Mouse (Mus musculus) olfactory bulb, adult 2 months (tissue): ENCODE measurements around the gene Slc5a2. TPM values are rescaled to one million over a fixed set of nuclear protein-coding genes. Genes with fewer than 3 reads are reported as not detected.

Experiments used
- H3K27ac ChIP-seq: fragments of 200-500 bp; 2 replicates; pipeline ENCODE4 v1.5.1; 2012; ENCODE audit warnings: low read depth, low read length; ENCODE audit not compliant: insufficient read depth
- H3K4me1 ChIP-seq: fragments of 200-500 bp; 2 replicates; pipeline ENCODE4 v1.6.1; 2012; ENCODE audit warnings: low read length; ENCODE audit not compliant: control insufficient read depth, insufficient read depth
- H3K4me3 ChIP-seq: fragments of 200-500 bp; 2 replicates; pipeline ENCODE4 v1.5.1; 2012; ENCODE audit warnings: mild to moderate bottlenecking, low read depth, low read length, moderate library complexity; ENCODE audit not compliant: insufficient read depth
- CTCF ChIP-seq: fragments of 200-500 bp; IDR thresholded peaks from 2 replicates; pipeline ENCODE4 v1.5.1; 2012; ENCODE audit warnings: low read depth, mild to moderate bottlenecking, low read length, moderate library complexity; ENCODE audit not compliant: insufficient read depth
- POLR2A ChIP-seq: fragments of 200-500 bp; IDR thresholded peaks from 2 replicates; pipeline ENCODE4 v1.6.1; 2012; ENCODE audit warnings: mild to moderate bottlenecking, low read depth, low read length, moderate library complexity; ENCODE audit not compliant: insufficient read depth
- WGBS: fragments of 180-500 bp; shearing (Covaris S2); methylation state at CpG from one replicate; pipeline ENCODE4 v1.1.7; 2018; 5-methylcytosine and 5-hydroxymethylcytosine counted together
- polyA plus RNA-seq: library from polyadenylated mRNA; stranded (reverse); fragments of >200 nt; gene quantifications from 2 replicates; pipeline ENCODE4 v1.2.4, GENCODE M21; 2012; ENCODE audit warnings: low replicate concordance; ENCODE audit not compliant: missing spikeins, insufficient read depth, insufficient read length

Gene Slc5a2
- polyA plus RNA-seq, 1 experiment = not detected

GRCm38 (mm10) chr7:128288923-128289544 is 23.6 kb downstream of the Slc5a2 start:
- H3K4me3 ChIP-seq = no peak overlapping the region
- H3K27ac ChIP-seq = no peak overlapping the region
- H3K4me1 ChIP-seq = no peaks in the 10 kb centered on the region
- 34% methylated on average over 9 of the region's 9 CpGs for WGBS
- TF ChIP-seq POLR2A (no peak), CTCF (no peak)

- no peak overlapping the region for H3K27ac ChIP-seq
- WGBS = 92% methylated on average over 10 of the region's 10 CpGs
- TF ChIP-seq POLR2A (no peak), CTCF (no peak)
- H3K4me1 ChIP-seq = peaks cover 4% of the 10 kb centered on the region
- H3K4me3 ChIP-seq = no peak overlapping the region
Measured at GRCm38 (mm10) chr7:128294785-128295184, 29.3 kb downstream of the Slc5a2 start.

DNA sequence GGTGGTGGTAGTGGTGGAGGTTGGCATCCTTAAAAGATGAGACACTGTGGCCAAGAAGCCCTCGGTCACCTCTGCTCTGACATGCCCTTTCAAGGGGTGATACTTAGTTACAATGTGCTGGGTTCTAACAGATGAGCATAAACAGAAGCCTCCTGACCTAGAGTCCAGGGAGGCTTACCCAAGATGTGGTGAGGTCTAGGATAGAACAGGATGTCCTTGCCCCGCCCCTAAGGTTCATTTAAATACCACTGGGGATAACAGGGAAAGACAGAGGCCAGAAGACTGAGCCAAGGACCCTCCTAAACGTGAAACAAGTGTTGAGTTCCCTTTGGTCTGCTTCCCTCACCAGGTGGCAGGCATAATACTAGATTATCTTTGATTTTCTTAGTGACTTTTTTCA is 31.1 kb downstream of the Slc5a2 start:
- Histone ChIP-seq H3K4me3 (no peak overlapping the region), H3K4me1 (peaks cover 4% of the 10 kb centered on the region), H3K27ac (no peak overlapping the region)
- no peak for TF ChIP-seq CTCF
- TF ChIP-seq POLR2A = no peak
- 74% methylated on average over 3 of the region's 3 CpGs for whole genome bisulfite sequencing

GRCm38 (mm10) chr7:128297291-128297616 is 31.8 kb downstream of the Slc5a2 start:
- no peak for TF ChIP-seq POLR2A
- no peak for TF ChIP-seq CTCF
- Histone ChIP-seq H3K4me3 (peak overlapping the region; percentile 71), H3K27ac (no peak overlapping the region), H3K4me1 (peaks cover 4% of the 10 kb centered on the region)
- WGBS = 33% methylated on average over 10 of the region's 10 CpGs

DNA sequence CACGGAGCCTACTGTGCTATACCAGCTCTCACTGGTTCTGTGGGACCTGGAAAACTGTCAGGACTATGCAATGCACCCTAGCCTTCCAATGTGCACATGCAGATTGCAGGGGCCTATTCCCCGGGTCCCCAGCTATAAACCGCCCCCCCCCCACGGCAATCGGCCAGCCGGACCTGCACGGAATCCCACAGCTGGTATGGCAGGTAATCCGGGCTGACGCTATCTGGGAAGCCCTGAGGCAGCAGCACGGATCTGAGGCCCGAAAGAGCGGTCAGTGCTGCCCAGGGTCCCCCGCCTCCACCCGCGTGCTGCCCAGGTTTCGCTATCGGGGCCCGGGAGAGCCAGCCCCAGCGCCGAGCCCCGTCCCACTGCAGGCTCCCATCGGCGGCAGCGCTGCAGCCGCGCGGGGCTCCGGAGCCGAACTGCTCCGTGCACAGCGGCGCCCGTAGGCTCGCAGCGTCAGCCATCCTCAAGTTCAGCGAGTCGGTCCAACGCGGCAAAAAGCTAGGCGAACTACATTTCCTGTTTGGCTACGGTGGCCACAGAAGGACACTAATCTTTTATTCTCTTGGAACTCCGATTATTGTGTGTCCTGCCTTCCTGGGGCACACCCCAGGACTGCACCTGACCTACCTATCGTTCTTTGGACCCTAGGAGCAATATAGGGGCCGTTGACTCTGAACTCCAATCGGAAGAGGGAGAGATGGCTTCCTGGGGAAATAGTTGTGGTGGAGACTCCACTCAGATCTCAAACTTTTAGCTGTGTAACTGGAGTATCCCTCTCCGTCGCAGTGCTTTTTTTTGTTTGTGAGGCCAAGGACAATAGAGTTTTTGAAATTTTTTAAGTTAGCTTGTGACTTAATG is 32.4 kb downstream of the Slc5a2 start, which contains the start of gene BC017158:
Gene BC017158 (minus strand): TSS at position 554 of the 864 bp plus-strand sequence.
- WGBS = under 1% methylated on average over 47 of the region's 47 CpGs
- H3K4me1 ChIP-seq = peaks cover 4% of the 10 kb centered on the region
- H3K4me3 ChIP-seq = peak within 1 kb of the TSS; percentile 71
- no peak within 1 kb of the TSS for H3K27ac ChIP-seq
- TF ChIP-seq CTCF (no peak), POLR2A (peak; percentile 36; the same call in 1 of the 2 replicates)

DNA sequence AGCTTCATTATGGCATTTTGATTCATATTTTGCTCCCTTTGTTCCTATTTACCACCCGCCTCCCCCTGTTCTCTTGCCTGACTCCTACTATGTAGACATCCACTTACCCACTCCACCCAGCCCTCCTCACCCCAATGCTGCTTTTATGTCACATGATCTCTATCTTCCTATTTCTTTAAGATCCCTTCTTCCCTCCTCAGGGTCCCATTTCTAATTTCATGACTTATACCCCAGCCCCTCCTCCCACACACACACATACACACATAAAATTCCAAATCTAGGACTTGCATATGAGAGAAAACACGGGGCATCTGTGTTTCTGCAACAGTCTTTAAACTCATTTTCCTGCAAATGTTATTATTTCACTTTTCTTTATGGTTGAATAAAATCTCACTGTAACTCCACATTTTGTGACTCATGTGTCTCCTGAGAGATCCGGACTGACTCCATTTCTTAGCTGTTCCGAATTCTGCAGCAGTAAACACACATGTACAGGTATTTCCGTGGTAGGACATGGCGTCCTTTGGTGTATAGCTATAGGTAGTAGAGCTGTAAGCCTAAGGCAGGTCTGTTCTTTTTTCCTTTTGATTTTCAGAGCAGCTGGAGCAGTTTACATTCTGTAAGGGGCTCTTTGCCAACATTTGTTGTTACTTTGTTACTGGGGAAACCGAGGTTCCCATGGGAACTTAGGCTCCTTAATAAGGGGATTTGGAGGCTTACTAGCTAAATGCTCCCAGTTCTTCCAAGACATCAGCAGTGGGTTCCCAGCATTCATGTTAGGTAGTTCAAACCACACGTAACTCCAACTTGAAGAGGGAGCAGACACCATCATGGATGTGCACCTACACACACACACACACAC is 33.3 kb downstream of the Slc5a2 start:
- TF ChIP-seq CTCF (no peak), POLR2A (no peak)

DNA sequence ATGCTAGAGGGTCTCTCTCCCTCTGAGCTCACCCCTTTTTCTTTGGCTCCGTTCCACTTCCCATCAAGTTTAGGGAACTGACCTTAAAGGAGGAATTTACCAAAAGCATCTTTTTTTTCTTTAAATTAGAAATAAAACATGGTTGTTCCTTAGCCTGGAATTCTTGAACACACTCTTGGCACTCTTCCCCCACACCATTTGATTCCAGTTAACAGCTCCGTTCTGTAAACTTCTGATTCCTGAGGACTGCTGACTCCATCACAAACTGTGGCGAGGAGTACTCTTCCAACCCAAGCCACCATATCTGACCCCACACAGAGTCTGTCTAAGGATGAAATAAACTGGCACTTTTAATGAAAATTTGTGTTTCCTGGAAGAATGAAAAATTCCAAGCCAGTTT is 35.5 kb downstream of the Slc5a2 start:
- Histone ChIP-seq H3K4me3 (no peak overlapping the region), H3K4me1 (peaks cover 4% of the 10 kb centered on the region), H3K27ac (no peak overlapping the region)
- no peak for TF ChIP-seq CTCF
- TF ChIP-seq POLR2A = no peak
- 71% methylated on average over 3 of the region's 3 CpGs for WGBS

More for the DNA sequence above, 33.3 kb downstream of the Slc5a2 start:
- H3K4me3 ChIP-seq = no peak overlapping the region
- WGBS = 18% methylated on average over 8 of the region's 8 CpGs
- H3K27ac ChIP-seq = no peak overlapping the region
- peaks cover 4% of the 10 kb centered on the region for H3K4me1 ChIP-seq

- no peak overlapping the region for H3K27ac ChIP-seq
- H3K4me1 ChIP-seq = peaks cover 3% of the 10 kb centered on the region
- no peak overlapping the region for H3K4me3 ChIP-seq
- TF ChIP-seq CTCF (no peak), POLR2A (no peak)
- WGBS = 40% methylated on average over 3 of the region's 3 CpGs
Measured at GRCm38 (mm10) chr7:128302151-128302550, 36.7 kb downstream of the Slc5a2 start.
